Mouse (Mus musculus): Measurements from ENCODE around the gene Rbbp9. TPM values are rescaled to one million over a fixed set of nuclear protein-coding genes. Genes with fewer than 3 reads are reported as not detected.

Rbbp9 gene
- polyA plus RNA-seq, 1 experiment from 2014 or later = 84.7 TPM

DNA sequence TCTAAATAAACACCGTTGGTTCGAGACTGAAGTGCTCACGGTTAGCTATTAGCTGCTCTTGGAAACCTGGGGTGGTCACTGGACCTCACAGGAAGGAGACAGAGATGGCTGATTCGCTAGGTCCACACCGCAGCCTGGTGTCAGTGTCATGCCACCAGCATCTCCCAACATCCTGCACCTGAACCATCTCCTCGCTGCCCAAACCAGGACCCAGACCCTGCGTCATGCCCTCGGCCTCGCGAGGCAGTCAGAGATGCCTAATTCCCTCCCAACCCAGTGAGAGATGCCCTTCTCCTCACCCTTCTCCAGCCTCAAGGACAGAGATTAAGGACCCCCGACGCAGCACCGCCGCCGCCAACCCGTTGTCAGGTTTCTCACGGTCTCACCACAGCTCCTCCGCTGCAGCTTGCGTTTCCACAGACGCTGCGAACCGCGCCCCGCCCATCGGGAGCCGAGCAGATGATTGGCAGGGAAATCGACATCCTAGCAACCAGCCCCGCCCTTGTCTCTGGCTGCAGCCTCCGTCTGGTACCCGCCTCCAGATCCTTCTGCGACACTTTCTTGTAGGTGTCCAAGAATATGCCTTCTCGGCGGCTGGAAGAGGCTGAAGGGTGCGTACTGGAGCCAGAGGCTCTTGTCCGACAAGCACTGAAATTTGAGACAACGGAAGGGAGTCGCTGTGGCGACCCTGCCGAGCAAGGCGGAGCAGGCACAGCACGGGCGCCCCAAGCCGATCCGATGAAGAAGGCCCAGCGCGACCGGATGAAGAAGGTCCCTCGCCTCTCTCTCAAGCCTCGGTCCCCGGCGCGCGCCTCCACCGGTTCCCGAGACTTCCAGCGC is 23.5 kb downstream of the Rbbp9 start, which contains the start of the genes Dzank1 and Polr3f:
Dzank1 (minus strand) TSS at position 434 of the 840 bp plus-strand sequence.
Polr3f (plus strand) TSS at position 738 of the 840 bp plus-strand sequence.
- Histone ChIP-seq H3K4me3 (ENCODE audit: low read length) (peak within 1 kb of the TSS; percentile 63), H3K9ac (ENCODE audit: low read depth, low read length) (peak within 1 kb of the TSS; percentile 91), H3K27ac (ENCODE audit: low read depth, low read length) (peak within 1 kb of the TSS; percentile 87), H3K9me3 (ENCODE audit: control insufficient read depth, low read length) (no peaks in the 10 kb centered on the region), H3K36me3 (ENCODE audit: control insufficient read depth, insufficient read depth, low read length) (peaks cover 12% of the 10 kb centered on the region; the same call in 1 of the 2 replicates), H3K4me1 (ENCODE audit: control insufficient read depth, insufficient read depth, low read length) (peaks cover 5% of the 10 kb centered on the region; the same call in 1 of the 2 replicates), H3K27me3 (ENCODE audit: control insufficient read depth, insufficient read depth, low read length) (no peaks in the 10 kb centered on the region), H3K4me2 (replicated peaks; ENCODE audit: low read depth, low read length) (peak within 1 kb of the TSS; percentile 81)
- WGBS = under 1% methylated on average over 56 of the region's 56 CpGs
- peak; percentile 98 for ATAC-seq (ENCODE audit: low FRiP score, low TSS enrichment)

DNA sequence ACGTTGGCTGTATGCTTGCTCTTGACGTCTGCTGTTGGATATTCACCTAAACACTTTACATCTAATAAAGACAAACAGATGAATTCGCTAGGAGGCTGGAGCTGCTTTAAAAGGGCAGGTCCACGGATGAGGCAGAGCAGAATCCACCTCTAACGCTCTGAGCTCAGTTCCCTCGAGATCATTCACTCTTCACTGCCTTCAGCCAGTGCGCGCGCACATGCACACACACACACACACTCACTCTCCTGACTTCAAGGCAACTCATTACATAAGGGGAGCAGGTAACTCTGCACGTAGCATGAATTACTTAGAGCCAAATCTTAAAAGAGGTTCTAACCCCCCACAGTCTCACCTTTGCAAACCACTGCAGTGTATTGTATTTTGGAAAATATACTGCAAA is 24.8 kb downstream of the Rbbp9 start:
- 55% methylated on average over 10 of the region's 10 CpGs for WGBS
- no peak for ATAC-seq (ENCODE audit: low FRiP score, low TSS enrichment)
- Histone ChIP-seq H3K9me3 (ENCODE audit: control insufficient read depth, low read length) (no peaks in the 10 kb centered on the region), H3K4me3 (ENCODE audit: low read length) (no peak overlapping the region), H3K27me3 (ENCODE audit: control insufficient read depth, insufficient read depth, low read length) (no peaks in the 10 kb centered on the region), H3K4me2 (replicated peaks; ENCODE audit: low read depth, low read length) (no peak overlapping the region), H3K9ac (ENCODE audit: low read depth, low read length) (no peak overlapping the region), H3K27ac (ENCODE audit: low read depth, low read length) (no peak overlapping the region), H3K4me1 (ENCODE audit: control insufficient read depth, insufficient read depth, low read length) (peaks cover 5% of the 10 kb centered on the region; the same call in 1 of the 2 replicates), H3K36me3 (ENCODE audit: control insufficient read depth, insufficient read depth, low read length) (peaks cover 6% of the 10 kb centered on the region; the same call in 1 of the 2 replicates)

DNA sequence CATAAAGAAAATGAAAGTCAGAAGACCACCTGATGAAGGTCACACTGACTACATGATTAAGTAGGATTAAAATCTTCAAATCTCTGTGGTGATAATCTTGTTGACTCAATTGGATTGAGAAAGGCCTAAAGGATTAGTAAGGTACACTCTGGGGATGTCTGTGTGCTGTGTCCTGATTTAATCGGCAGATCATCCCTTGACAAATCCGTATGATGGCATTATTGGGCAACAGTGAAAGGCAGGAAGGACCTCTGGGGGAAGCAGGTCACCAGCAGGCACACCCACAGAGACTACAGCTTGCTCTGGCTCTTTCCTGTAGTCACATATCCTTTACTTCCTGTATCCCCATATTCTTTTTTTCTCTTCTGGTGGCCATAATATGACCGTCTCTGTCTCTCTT is 30.9 kb downstream of the Rbbp9 start:
- H3K4me1 ChIP-seq (ENCODE audit: control insufficient read depth, insufficient read depth, low read length) = no peaks in the 10 kb centered on the region
- no peak overlapping the region for H3K4me3 ChIP-seq (ENCODE audit: low read length)
- no peaks in the 10 kb centered on the region for H3K9me3 ChIP-seq (ENCODE audit: control insufficient read depth, low read length)
- H3K9ac ChIP-seq (ENCODE audit: low read depth, low read length) = no peak overlapping the region
- ATAC-seq (ENCODE audit: low FRiP score, low TSS enrichment) = no peak
- no peaks in the 10 kb centered on the region for H3K27me3 ChIP-seq (ENCODE audit: control insufficient read depth, insufficient read depth, low read length)
- H3K36me3 ChIP-seq (ENCODE audit: control insufficient read depth, insufficient read depth, low read length) = no peaks in the 10 kb centered on the region
- no peak overlapping the region for H3K4me2 ChIP-seq (replicated peaks; ENCODE audit: low read depth, low read length)
- H3K27ac ChIP-seq (ENCODE audit: low read depth, low read length) = no peak overlapping the region
- 73% methylated on average over 3 of the region's 3 CpGs for WGBS

DNA sequence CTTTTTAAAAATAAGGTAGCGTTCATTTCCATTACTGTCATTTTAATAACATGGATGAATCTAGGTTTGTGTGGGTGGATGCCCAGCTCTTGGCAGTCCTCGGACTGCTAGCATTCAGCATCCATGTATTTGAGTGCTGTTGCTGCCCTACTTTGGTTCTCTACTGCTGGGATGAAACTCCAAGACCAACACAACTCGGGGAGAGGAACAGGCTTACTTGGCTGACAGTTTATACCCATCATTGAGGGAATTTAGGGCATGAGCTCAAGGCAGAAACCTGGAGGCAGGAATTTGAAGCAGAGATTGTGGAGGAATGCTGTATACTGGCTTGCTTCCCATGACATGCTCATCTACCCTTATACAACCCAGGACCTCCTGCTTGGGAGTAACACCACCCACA is 36.0 kb downstream of the Rbbp9 start:
- H3K4me3 ChIP-seq (ENCODE audit: low read length) = no peak overlapping the region

DNA sequence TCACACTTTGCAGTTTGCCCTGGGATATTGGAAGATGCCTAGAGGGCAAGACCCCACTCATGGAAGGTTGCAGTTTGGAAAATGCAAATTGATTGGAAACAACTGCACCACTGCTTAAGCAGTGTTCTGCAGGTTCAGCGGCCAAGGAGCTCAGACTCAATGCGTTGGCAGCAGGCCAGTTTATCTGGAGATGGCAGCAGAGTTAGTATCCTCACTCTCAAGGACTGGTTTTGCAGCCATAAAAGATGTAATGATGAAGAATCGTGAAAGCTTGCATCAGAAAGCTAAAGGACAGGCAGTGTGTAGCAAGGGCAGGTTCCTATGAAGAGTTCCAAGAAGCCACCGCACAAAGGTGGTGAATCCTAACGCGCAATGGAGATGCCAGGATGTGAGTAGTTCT is 48.5 kb downstream of the Rbbp9 start:
- no peak for ATAC-seq (ENCODE audit: low FRiP score, low TSS enrichment)
- Histone ChIP-seq H3K4me1 (ENCODE audit: control insufficient read depth, insufficient read depth, low read length) (no peaks in the 10 kb centered on the region), H3K4me2 (replicated peaks; ENCODE audit: low read depth, low read length) (no peak overlapping the region), H3K27ac (ENCODE audit: low read depth, low read length) (no peak overlapping the region), H3K4me3 (ENCODE audit: low read length) (no peak overlapping the region), H3K9ac (ENCODE audit: low read depth, low read length) (no peak overlapping the region), H3K36me3 (ENCODE audit: control insufficient read depth, insufficient read depth, low read length) (no peaks in the 10 kb centered on the region), H3K27me3 (ENCODE audit: control insufficient read depth, insufficient read depth, low read length) (no peaks in the 10 kb centered on the region), H3K9me3 (ENCODE audit: control insufficient read depth, low read length) (no peaks in the 10 kb centered on the region)
- 90% methylated on average over 6 of the region's 6 CpGs for WGBS

More for the DNA sequence above, 36.0 kb downstream of the Rbbp9 start:
- no peaks in the 10 kb centered on the region for H3K36me3 ChIP-seq (ENCODE audit: control insufficient read depth, insufficient read depth, low read length)
- H3K9me3 ChIP-seq (ENCODE audit: control insufficient read depth, low read length) = no peaks in the 10 kb centered on the region
- no peak overlapping the region for H3K27ac ChIP-seq (ENCODE audit: low read depth, low read length)
- no peaks in the 10 kb centered on the region for H3K4me1 ChIP-seq (ENCODE audit: control insufficient read depth, insufficient read depth, low read length)
- no peak overlapping the region for H3K9ac ChIP-seq (ENCODE audit: low read depth, low read length)
- H3K27me3 ChIP-seq (ENCODE audit: control insufficient read depth, insufficient read depth, low read length) = no peaks in the 10 kb centered on the region
- H3K4me2 ChIP-seq (replicated peaks; ENCODE audit: low read depth, low read length) = no peak overlapping the region
- 84% methylated on average over 3 of the region's 3 CpGs for WGBS
- no peak for ATAC-seq (ENCODE audit: low FRiP score, low TSS enrichment)

Other genes with a start within 250 kb of the Rbbp9 start
- 1.8 and 2.1 TPM in 2 replicates for gene Ovol2, start 218.7 kb downstream of the Rbbp9 start, polyA plus RNA-seq (2014; fragmentation: Nextera tagmentation; extraction: Ambion mirVana)
- 34.8 and 47.5 TPM in 2 replicates for gene Kat14, start 181.9 kb downstream of the Rbbp9 start, polyA plus RNA-seq (2014; fragmentation: Nextera tagmentation; extraction: Ambion mirVana)
- not detected in 2 replicates for gene Pet117, start 181.9 kb downstream of the Rbbp9 start, polyA plus RNA-seq (2014; fragmentation: Nextera tagmentation; extraction: Ambion mirVana)
- gene Dzank1, start 23.5 kb downstream of the Rbbp9 start, polyA plus RNA-seq (2014; fragmentation: Nextera tagmentation; extraction: Ambion mirVana) = 2.2 and 4.1 TPM in 2 replicates
- 26.7 and 34.2 TPM in 2 replicates for gene Polr3f, start 23.2 kb downstream of the Rbbp9 start, polyA plus RNA-seq (2014; fragmentation: Nextera tagmentation; extraction: Ambion mirVana)
- gene Sec23b, start 5.4 kb upstream of the Rbbp9 start, polyA plus RNA-seq (2014; fragmentation: Nextera tagmentation; extraction: Ambion mirVana) = 59.9 and 93.5 TPM in 2 replicates
- gene Smim26, start 43.2 kb upstream of the Rbbp9 start, polyA plus RNA-seq (2014; fragmentation: Nextera tagmentation; extraction: Ambion mirVana) = 41.8 and 61.3 TPM in 2 replicates
- 47.9 and 50.0 TPM in 2 replicates for gene Dtd1, start 49.0 kb upstream of the Rbbp9 start, polyA plus RNA-seq (2014; fragmentation: Nextera tagmentation; extraction: Ambion mirVana)